Mouse (Mus musculus): ENCODE results near the gene Bad. TPM values are rescaled to one million over a fixed set of nuclear protein-coding genes. Genes with fewer than 3 reads are reported as not detected.

Bad gene
- polyA plus RNA-seq, 1 experiment, result 36.2 TPM

DNA sequence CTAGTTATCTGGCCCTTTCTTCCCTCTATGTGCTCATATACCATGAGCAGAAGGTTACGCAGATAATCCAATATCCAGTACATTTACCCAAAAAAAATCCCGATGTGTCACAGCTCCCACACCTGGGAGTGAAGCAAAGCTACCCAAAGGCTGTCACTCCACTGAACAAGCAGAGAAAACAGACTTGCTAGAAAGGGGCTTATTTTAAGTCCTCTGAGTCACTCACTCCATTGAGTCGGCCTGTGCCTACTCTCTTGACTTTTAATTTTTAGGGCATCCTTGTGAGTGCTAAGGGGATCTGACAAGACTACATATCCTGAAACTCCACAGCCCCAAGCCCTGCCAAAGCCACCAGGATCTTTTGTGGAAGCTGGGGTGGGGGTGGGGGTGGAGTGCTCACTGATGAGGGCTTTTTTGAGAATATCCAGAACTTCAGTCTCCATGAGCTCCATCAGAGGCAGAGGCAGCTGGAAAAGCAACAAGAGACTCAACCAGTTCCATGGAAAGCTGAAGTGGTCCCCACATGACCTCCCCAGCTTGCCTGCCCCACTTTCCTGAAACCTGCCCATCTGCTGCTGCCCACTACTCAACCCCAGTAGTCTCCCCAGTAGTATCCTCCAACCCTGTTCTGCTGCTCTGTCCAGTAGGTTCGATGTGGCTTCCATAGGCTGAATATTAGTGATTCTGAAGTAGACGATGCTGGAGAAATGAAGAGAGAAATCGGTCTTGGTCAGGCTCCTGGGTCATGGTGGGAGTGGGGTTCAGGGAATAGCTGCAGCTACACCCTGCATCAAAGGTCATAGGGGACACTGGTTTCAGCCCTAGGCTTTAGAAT is 18.5 kb upstream of the Bad start:
- no peak for TF ChIP-seq POLR2A (IDR thresholded peaks at IDR 0.05; ENCODE audit: borderline replicate concordance, low read depth, low read length)
- no peak for TF ChIP-seq CTCF (IDR thresholded peaks at IDR 0.05; ENCODE audit: low read depth, low read length)
- H3K27ac ChIP-seq (ENCODE audit: insufficient read depth, low read depth, low read length), result no peak overlapping the region
- H3K4me3 ChIP-seq (ENCODE audit: insufficient read depth, low read length), result peak overlapping the region; percentile 67
- H3K4me1 ChIP-seq (ENCODE audit: control insufficient read depth, insufficient read depth, low read length), result peaks cover 19% of the 10 kb centered on the region

DNA sequence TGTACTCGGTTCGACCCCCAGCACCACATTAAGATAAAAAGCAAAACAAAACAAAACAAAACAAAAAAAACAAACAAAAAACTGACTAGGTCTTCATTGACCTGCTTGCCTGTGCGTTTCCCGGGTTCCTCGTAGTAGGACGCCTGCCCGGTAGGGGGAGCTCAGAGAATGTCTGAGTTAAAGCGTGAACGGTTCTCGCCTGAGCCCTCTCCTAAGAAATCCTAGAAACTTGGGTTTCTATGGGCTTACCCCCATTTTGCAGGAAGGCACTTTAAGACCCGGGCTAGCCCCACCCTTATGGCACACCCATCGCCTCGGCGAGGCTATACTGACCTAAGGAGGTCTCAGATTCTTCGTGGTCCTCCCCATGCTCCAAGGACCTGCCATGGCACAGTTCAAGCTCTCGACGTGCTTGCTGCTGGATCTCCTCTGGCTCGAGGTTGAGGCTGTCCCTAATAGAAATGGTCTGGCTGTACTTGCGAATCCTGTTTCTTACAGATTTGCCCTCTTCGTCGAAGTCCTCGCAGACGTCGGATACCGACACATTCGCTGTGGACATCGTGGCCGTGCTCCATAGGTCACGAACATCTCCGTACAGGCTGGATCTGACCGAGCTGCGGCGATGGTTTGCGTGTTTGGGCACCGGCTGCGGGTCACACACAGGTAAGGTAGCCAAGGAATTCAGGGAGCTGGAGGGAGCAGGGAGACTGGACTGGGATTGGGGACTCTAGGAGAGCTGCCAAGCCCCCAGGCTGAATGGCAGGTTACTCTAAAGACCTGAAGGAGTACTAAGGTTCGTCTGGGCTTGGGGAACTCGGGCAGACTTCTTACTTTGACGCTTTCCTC is 17.0 kb upstream of the Bad start:
- Histone ChIP-seq H3K4me3 (ENCODE audit: insufficient read depth, low read length) (peak overlapping the region; percentile 15), H3K27ac (ENCODE audit: insufficient read depth, low read depth, low read length) (no peak overlapping the region), H3K4me1 (ENCODE audit: control insufficient read depth, insufficient read depth, low read length) (peaks cover 19% of the 10 kb centered on the region)
- TF ChIP-seq POLR2A (IDR thresholded peaks at IDR 0.05; ENCODE audit: borderline replicate concordance, low read depth, low read length), result no peak
- TF ChIP-seq CTCF (IDR thresholded peaks at IDR 0.05; ENCODE audit: low read depth, low read length), result peak; percentile 69

- no peak within 1 kb of the TSS for H3K27ac ChIP-seq (ENCODE audit: insufficient read depth, low read depth, low read length)
- no peak for TF ChIP-seq CTCF (IDR thresholded peaks at IDR 0.05; ENCODE audit: low read depth, low read length)
- TF ChIP-seq POLR2A (IDR thresholded peaks at IDR 0.05; ENCODE audit: borderline replicate concordance, low read depth, low read length), result no peak
- peak within 1 kb of the TSS; percentile 15 for H3K4me3 ChIP-seq (ENCODE audit: insufficient read depth, low read length)
- peaks cover 14% of the 10 kb centered on the region for H3K4me1 ChIP-seq (ENCODE audit: control insufficient read depth, insufficient read depth, low read length)
Measured at GRCm38 (mm10) chr19:6925307-6925573, 16.4 kb upstream of the Bad start, which contains the start of gene Catsperz. TSS of gene Catsperz (minus strand) at chr19:6925380.

GRCm38 (mm10) chr19:6925611-6926329 is 15.9 kb upstream of the Bad start:
- H3K27ac ChIP-seq (ENCODE audit: insufficient read depth, low read depth, low read length), result no peak overlapping the region
- H3K4me1 ChIP-seq (ENCODE audit: control insufficient read depth, insufficient read depth, low read length), result peaks cover 13% of the 10 kb centered on the region
- H3K4me3 ChIP-seq (ENCODE audit: insufficient read depth, low read length), result no peak overlapping the region
- TF ChIP-seq CTCF (IDR thresholded peaks at IDR 0.05; ENCODE audit: low read depth, low read length) (no peak), POLR2A (IDR thresholded peaks at IDR 0.05; ENCODE audit: borderline replicate concordance, low read depth, low read length) (no peak)

DNA sequence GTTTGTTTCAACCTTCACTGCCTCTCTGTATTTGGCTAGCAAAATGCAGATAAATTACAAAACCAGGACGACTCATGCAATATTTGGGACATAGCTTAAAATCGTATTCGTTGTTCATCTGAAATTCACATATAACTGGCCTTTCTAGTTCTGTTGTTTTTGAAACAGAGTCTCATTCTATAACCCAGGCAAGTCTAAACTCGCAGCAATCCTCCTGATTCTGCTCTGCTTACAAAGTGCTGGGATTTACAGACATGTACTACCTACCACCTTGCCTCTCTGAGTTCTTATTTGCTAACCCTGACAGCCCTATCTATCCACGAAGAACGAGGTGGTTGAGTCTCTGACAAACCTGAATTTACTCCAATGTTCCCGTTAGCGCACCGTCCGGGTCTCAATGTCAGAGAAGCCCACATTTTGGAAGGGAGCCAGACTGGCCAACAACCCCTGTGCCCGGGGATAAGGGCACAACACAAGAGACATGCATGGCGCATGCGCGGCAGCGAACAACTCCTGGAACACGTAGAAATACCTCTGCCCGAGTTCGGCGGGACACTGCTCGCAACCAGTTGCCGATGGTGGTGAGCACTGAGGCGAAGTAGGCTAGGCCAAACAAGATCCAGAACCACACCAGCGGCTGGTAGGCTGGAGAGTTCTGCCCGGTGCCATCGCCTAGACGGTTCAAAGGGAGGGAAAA is 15.0 kb upstream of the Bad start:
- H3K27ac ChIP-seq (ENCODE audit: insufficient read depth, low read depth, low read length), result no peak overlapping the region
- peaks cover 13% of the 10 kb centered on the region for H3K4me1 ChIP-seq (ENCODE audit: control insufficient read depth, insufficient read depth, low read length)
- no peak overlapping the region for H3K4me3 ChIP-seq (ENCODE audit: insufficient read depth, low read length)
- no peak for TF ChIP-seq CTCF (IDR thresholded peaks at IDR 0.05; ENCODE audit: low read depth, low read length)
- no peak for TF ChIP-seq POLR2A (IDR thresholded peaks at IDR 0.05; ENCODE audit: borderline replicate concordance, low read depth, low read length)

DNA sequence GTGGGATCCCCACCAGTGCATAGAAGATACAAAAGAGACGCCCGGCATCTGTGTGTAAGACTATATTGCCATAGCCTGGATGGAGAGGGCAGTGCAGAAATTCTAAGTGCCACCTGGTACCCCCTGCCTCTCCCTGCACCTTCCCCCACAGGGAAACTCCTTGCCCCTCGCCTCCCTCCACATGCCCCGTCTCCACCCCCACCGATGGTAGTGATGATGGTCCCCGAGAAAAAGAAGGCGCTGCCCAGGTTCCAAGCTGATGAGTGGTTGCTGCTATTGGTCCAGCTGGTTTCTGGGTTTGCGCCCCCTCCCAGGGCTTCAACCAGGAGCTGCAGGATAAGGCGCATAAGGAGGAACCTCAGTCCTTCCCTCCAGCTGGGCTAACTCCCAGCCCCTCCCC is 13.6 kb upstream of the Bad start:
- Histone ChIP-seq H3K4me1 (ENCODE audit: control insufficient read depth, insufficient read depth, low read length) (peaks cover 7% of the 10 kb centered on the region; the same call in 1 of the 2 replicates), H3K4me3 (ENCODE audit: insufficient read depth, low read length) (no peak overlapping the region), H3K27ac (ENCODE audit: insufficient read depth, low read depth, low read length) (no peak overlapping the region)
- TF ChIP-seq POLR2A (IDR thresholded peaks at IDR 0.05; ENCODE audit: borderline replicate concordance, low read depth, low read length), result no peak
- TF ChIP-seq CTCF (IDR thresholded peaks at IDR 0.05; ENCODE audit: low read depth, low read length), result no peak

GRCm38 (mm10) chr19:6931002-6931401 is 10.7 kb upstream of the Bad start:
- Histone ChIP-seq H3K27ac (ENCODE audit: insufficient read depth, low read depth, low read length) (no peak overlapping the region), H3K4me3 (ENCODE audit: insufficient read depth, low read length) (no peak overlapping the region), H3K4me1 (ENCODE audit: control insufficient read depth, insufficient read depth, low read length) (peaks cover 3% of the 10 kb centered on the region; the same call in 1 of the 2 replicates)
- TF ChIP-seq POLR2A (IDR thresholded peaks at IDR 0.05; ENCODE audit: borderline replicate concordance, low read depth, low read length) (no peak), CTCF (IDR thresholded peaks at IDR 0.05; ENCODE audit: low read depth, low read length) (no peak)

DNA sequence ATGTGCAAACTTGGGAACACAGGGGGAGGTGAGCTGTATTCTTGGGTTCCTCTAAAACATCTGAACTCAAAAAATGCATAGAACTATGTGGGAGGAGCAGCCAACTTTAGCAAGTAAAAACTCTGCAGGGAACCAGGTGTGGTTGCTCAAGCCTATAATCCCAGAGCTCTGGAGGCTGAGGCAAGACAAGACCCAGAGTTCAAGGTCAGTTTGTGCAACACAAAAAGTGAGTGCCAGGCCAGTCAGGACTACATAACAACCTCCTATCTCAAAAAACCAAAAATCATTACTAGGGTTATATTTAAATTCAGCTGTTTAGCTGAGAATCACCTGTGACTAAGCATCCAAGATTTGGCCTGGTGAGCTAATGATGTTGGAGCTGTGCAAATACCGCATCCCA is 9.6 kb upstream of the Bad start:
- TF ChIP-seq CTCF (IDR thresholded peaks at IDR 0.05; ENCODE audit: low read depth, low read length), result no peak
- TF ChIP-seq POLR2A (IDR thresholded peaks at IDR 0.05; ENCODE audit: borderline replicate concordance, low read depth, low read length), result no peak
- Histone ChIP-seq H3K27ac (ENCODE audit: insufficient read depth, low read depth, low read length) (no peak overlapping the region), H3K4me3 (ENCODE audit: insufficient read depth, low read length) (no peak overlapping the region)

DNA sequence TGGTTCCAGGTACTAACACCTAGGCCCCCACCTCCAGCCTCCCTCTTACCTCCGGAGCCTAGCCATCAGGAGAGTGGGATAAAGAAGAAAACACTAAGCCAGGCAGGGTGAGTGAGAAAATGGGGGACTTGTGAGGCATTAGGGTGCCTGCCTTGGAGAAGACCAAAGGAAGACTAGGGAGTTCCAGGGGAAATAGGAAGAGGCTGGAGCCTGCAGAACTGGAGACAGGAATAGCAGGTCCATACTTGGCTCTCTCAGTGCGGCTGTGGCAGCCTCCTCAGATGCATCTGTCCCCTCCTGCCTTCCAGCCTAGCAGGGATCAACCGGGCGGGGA is 8.6 kb upstream of the Bad start:
- Histone ChIP-seq H3K4me3 (ENCODE audit: insufficient read depth, low read length) (no peak overlapping the region), H3K27ac (ENCODE audit: insufficient read depth, low read depth, low read length) (no peak overlapping the region), H3K4me1 (ENCODE audit: control insufficient read depth, insufficient read depth, low read length) (no peaks in the 10 kb centered on the region)
- no peak for TF ChIP-seq POLR2A (IDR thresholded peaks at IDR 0.05; ENCODE audit: borderline replicate concordance, low read depth, low read length)
- TF ChIP-seq CTCF (IDR thresholded peaks at IDR 0.05; ENCODE audit: low read depth, low read length), result no peak

More for the DNA sequence above, 9.6 kb upstream of the Bad start:
- H3K4me1 ChIP-seq (ENCODE audit: control insufficient read depth, insufficient read depth, low read length), result no peaks in the 10 kb centered on the region

All from bone marrow macrophage, adult 2 months (primary cell).